Mouse (Mus musculus) thymus, adult 2 months (tissue): ENCODE measurements at regions not wholly inside any gene's neighbourhood (a gene's known extent, or its start where the extent isn't known, plus 50 kb on each side); places are given as distances from the start of the nearest gene placed in this dataset.

Experiments used
- DNase-seq: peaks from one replicate; pipeline ENCODE4 v3.0.0; 2021
- H3K27ac ChIP-seq: fragments of 200-500 bp; 2 replicates; pipeline ENCODE4 v1.5.1; 2012; ENCODE audit warnings: low read length, control low read depth; ENCODE audit not compliant: control insufficient read depth, insufficient read depth
- H3K27me3 ChIP-seq: fragments of 200-500 bp; 2 replicates; pipeline ENCODE4 v1.6.1; 2012; ENCODE audit warnings: mild to moderate bottlenecking, low read length, moderate library complexity, mixed read lengths; ENCODE audit not compliant: control insufficient read depth, insufficient read depth
- H3K36me3 ChIP-seq: fragments of 200-500 bp; 2 replicates; pipeline ENCODE4 v1.6.1; 2012; ENCODE audit warnings: mild to moderate bottlenecking, low read length, moderate library complexity; ENCODE audit not compliant: control insufficient read depth, insufficient read depth
- H3K4me1 ChIP-seq: fragments of 200-500 bp; replicated peaks from 2 replicates; pipeline ENCODE4 v1.6.1; 2012; ENCODE audit warnings: low read length; ENCODE audit not compliant: control insufficient read depth, insufficient read depth
- H3K4me3 ChIP-seq: fragments of 200-500 bp; 2 replicates; pipeline ENCODE4 v1.5.1; 2012; ENCODE audit warnings: mild to moderate bottlenecking, low read length, control low read depth, moderate library complexity; ENCODE audit not compliant: control insufficient read depth, insufficient read depth
- CTCF ChIP-seq: fragments of 200-500 bp; IDR thresholded peaks from 2 replicates; pipeline ENCODE4 v1.5.1; 2012; ENCODE audit warnings: mild to moderate bottlenecking, control low read depth, low read length, moderate library complexity, borderline replicate concordance; ENCODE audit not compliant: control insufficient read depth, poor library complexity, insufficient read depth; ENCODE audit errors: extremely low read depth
- POLR2A ChIP-seq: fragments of 200-500 bp; IDR thresholded peaks from 2 replicates; pipeline ENCODE4 v1.6.1; 2012; ENCODE audit warnings: mild to moderate bottlenecking, low read length, control low read depth, moderate library complexity; ENCODE audit not compliant: control insufficient read depth, poor library complexity, insufficient read depth; ENCODE audit errors: extremely low read depth
- WGBS: fragments of 180-500 bp; shearing (Covaris S2); methylation state at CpG from one replicate; pipeline ENCODE4 v1.1.7; 2018; 5-methylcytosine and 5-hydroxymethylcytosine counted together

GRCm38 (mm10) chr10:16438414-16438813 lies 1284.6 kb upstream of the Cited2 start:
- Histone ChIP-seq H3K4me3 (no peak overlapping the region), H3K27me3 (no peaks in the 10 kb centered on the region), H3K36me3 (no peaks in the 10 kb centered on the region), H3K4me1 (no peaks in the 10 kb centered on the region), H3K27ac (no peak overlapping the region)
- no peak for DNase-seq
- 52% methylated on average over 4 of the region's 4 CpGs for WGBS
- TF ChIP-seq POLR2A (no peak), CTCF (no peak)

DNA sequence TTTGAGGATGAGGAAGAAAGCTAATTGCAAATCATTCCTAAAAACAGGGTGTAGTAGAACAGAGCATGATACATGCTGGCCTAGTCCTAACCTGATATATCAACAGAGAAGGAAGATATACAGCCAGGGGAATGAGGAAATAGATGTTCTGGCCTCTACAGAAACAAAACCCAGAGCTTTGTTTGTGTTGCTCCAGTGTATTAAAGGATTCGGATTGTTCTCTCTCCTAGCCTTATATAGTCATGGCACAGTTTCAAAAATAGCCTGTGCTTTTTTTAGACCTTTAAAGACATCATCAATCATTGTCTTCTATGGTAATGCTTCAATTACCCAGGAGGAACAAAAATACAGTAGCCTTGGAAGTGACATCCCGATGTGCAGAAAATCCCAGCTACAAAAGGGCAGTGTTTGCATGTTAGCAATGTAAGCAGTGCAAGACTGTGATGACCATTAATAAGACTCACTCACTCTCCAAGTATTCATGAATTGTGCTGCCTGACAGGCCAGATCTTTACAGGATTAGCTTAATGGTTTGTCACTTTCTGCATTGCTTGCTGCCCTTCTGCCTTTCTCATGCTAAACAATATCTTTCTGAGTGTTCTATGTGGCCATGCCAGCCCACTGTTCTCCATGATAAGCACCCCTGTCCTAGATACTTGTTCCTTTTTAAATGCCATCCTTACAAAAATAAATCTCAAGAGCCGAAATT lies 1281.9 kb upstream of the Cited2 start:
- 66% methylated on average over 3 of the region's 3 CpGs for WGBS
- DNase-seq, result no peak
- H3K4me1 ChIP-seq, result no peaks in the 10 kb centered on the region
- no peaks in the 10 kb centered on the region for H3K36me3 ChIP-seq
- no peak overlapping the region for H3K4me3 ChIP-seq
- H3K27ac ChIP-seq, result no peak overlapping the region
- TF ChIP-seq CTCF (no peak), POLR2A (no peak)
- H3K27me3 ChIP-seq, result no peaks in the 10 kb centered on the region

DNA sequence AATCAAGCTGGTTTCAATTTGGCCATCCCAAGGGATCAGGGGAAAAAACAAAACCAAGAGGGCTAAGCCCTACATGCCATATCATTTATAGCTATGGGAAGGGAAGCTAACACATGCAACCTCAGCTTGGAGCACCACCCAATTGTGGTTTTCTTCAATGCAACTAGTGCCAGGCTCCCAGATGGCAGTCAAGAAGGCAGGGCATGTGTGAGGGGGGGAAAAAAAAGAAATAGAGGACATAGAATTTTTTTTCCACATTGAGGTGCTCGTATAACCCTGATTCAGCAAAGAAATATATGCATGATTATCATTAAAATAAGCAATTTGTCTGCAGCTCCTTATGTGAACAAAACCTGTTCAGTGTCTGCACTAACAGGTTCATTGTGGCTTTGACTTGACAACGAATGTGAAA lies 1281.4 kb upstream of the Cited2 start:
- Histone ChIP-seq H3K27ac (no peak overlapping the region), H3K36me3 (no peaks in the 10 kb centered on the region), H3K4me3 (no peak overlapping the region), H3K4me1 (no peaks in the 10 kb centered on the region), H3K27me3 (no peaks in the 10 kb centered on the region)
- TF ChIP-seq POLR2A (no peak), CTCF (no peak)
- DNase-seq, result no peak
- 67% methylated on average over 2 of the region's 2 CpGs for WGBS

DNA sequence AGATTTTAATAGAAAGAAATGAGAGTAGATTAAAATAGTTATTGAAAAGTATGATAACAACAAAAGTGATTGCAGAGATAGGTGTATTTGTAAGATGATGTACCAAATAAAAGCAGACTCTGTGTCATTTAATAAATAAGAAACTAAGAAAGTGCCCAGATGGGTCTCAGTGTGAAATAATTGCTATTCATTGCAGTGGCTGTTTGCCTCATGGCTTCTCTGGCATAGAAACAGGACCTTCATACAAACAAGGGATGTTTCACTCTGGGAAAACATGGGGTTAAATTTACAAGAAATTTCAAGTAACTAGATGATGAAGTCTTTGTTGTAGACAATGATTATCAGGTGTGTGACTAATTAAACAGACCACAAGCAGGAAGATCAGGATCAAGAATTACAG lies 1279.1 kb upstream of the Cited2 start:
- DNase-seq, result no peak
- H3K36me3 ChIP-seq, result no peaks in the 10 kb centered on the region
- TF ChIP-seq CTCF, result no peak
- TF ChIP-seq POLR2A, result no peak
- H3K27ac ChIP-seq, result no peak overlapping the region
- H3K27me3 ChIP-seq, result no peaks in the 10 kb centered on the region
- H3K4me3 ChIP-seq, result no peak overlapping the region
- no peaks in the 10 kb centered on the region for H3K4me1 ChIP-seq

DNA sequence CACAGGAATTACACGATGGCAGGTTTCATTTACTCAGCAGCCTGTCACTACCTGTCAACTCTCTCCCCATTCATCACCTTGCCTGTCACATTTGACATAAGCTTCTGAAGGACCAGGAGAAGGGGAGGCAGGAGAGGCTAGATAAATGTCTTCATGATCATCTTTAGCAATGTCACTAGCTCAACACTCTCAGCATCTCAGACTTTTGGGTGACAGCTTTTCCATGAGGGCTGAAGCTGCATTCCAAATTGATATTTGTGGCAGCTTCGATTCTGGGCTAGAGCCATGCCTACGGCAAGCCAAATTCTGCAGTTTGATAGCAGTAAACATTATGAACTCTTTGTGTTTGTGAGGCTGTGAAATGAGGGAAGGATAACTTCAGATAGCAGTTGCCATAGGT lies 1255.1 kb upstream of the Cited2 start:
- TF ChIP-seq POLR2A (no peak), CTCF (no peak)
- WGBS, result 90% methylated on average over 3 of the region's 3 CpGs
- Histone ChIP-seq H3K4me1 (no peaks in the 10 kb centered on the region), H3K27ac (no peak overlapping the region), H3K4me3 (no peak overlapping the region), H3K36me3 (no peaks in the 10 kb centered on the region), H3K27me3 (no peaks in the 10 kb centered on the region)
- no peak for DNase-seq

DNA sequence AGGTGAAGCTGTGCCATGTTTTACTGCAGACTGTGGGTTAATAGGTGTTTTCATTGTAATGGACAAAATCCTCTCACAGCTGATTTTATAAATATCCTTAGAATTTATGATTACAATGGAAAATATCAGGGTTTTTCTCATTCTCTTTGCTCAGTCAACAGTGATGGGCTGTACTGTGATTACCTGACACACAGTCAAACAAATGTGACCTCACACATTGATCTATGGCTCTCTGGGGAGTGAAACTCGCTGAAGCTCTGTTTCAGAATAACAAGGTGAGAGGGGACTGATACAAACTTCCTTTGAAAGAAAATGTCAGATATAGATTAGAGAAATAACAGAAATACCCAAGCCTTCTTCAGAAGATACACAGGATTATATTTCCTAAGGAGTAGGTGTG lies 1253.3 kb upstream of the Cited2 start:
- Histone ChIP-seq H3K27ac (no peak overlapping the region), H3K27me3 (no peaks in the 10 kb centered on the region), H3K36me3 (no peaks in the 10 kb centered on the region), H3K4me3 (no peak overlapping the region), H3K4me1 (no peaks in the 10 kb centered on the region)
- DNase-seq, result no peak
- no peak for TF ChIP-seq POLR2A
- TF ChIP-seq CTCF, result no peak
- 89% methylated on average over 1 of the region's 1 CpGs for WGBS

DNA sequence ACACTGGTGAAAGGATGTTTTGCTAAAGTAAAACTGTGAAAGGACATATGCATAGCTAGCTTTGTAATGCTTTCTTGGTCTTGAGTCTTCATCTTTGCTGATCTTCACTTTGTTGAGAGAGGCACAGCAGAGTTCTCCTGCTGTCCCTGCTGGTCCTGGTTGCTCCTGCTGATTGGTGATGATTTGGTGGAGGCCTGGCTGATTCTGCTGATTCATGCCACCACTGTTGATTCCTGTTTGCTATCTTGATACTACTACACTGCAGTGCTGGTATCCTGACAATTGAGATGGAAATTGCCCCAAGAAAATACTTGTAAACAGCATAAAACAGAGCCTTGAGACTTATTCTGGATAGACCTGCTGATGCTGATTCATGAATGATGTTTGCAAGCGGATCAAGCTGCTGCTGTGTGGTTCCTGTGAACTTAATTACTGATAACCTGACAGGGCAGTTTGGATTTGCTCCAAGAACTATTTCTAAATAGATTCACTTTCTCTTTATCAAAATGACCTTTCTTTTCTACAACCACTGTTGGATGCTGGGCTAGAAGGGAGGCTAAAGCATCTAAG lies 1249.0 kb upstream of the Cited2 start:
- no peaks in the 10 kb centered on the region for H3K4me1 ChIP-seq
- DNase-seq, result no peak
- no peak overlapping the region for H3K27ac ChIP-seq
- H3K27me3 ChIP-seq, result no peaks in the 10 kb centered on the region
- no peaks in the 10 kb centered on the region for H3K36me3 ChIP-seq
- TF ChIP-seq POLR2A (no peak), CTCF (no peak)
- H3K4me3 ChIP-seq, result no peak overlapping the region
- 98% methylated on average over 1 of the region's 1 CpGs for WGBS
